Comparison of ENCODE assay signal across 13 mouse cellular contexts in genomic region chr2:144299749-144300669, GRCm38 (mm10). TPM values are rescaled to one million over a fixed set of nuclear protein-coding genes. Genes with fewer than 3 reads are reported as not detected.
A peak's percentile ranks its signal among the peaks of the same experiment; 100 is the strongest.
DNase-seq lines count a peak whose midpoint lies in the region; ATAC-seq and TF ChIP-seq lines count a peak whose summit lies in the region.
"Had no signal": no experiment of that assay in that cellular context is flagged by ENCODE, and none has a peak within 500 bp of the region (broad histone marks: within the 10 kb centered on the region; RNA-seq: fewer than 3 reads in every experiment).

No protein-coding gene starts in this region.

- no peaks in the 10 kb centered on the region for H3K36me3 ChIP-seq in megakaryocyte, embryonic 14.5 days (replicated peaks; ENCODE audit: low read length)
- H3K36me3 ChIP-seq in forebrain, embryonic 12.5 days (replicated peaks), result no peaks in the 10 kb centered on the region
- H3K36me3 ChIP-seq: liver, embryonic 13.5 days had no signal

- peak; percentile 39 for DNase-seq in layer of hippocampus, adult 9-11 months
- no peak for DNase-seq in layer of hippocampus, adult 8-10 months (ENCODE audit: low spot score in 2 of 2)
- DNase-seq in MEL-GATA-1-ER (ENCODE audit: extremely low read depth, low read depth), result peak; percentile 36
- DNase-seq in right cerebral cortex, adult 18-20 months, result no peak
- DNase-seq in thymus, postnatal 4 days, result no peak
- DNase-seq: cerebellum, postnatal 36 days; kidney, adult 11 months; liver, embryonic 13.5 days had no signal

- H3K27ac ChIP-seq in embryonic fibroblast, embryonic 13.5 days (ENCODE audit: insufficient read depth, low read length), result peak overlapping the region; percentile 32
- no peak overlapping the region for H3K27ac ChIP-seq in forebrain, embryonic 12.5 days
- H3K27ac ChIP-seq: liver, embryonic 13.5 days had no signal

- ATAC-seq in forebrain, embryonic 12.5 days (ENCODE audit: low FRiP score), result no peak

- TF ChIP-seq CTCF in embryonic fibroblast, embryonic 13.5 days (IDR thresholded peaks at IDR 0.05; ENCODE audit: borderline replicate concordance, insufficient read depth, low read length), result no peak

- no peak overlapping the region for H3K4me3 ChIP-seq in embryonic fibroblast, embryonic 13.5 days (ENCODE audit: insufficient read depth, low read length)
- peak overlapping the region; percentile 79 for H3K4me3 ChIP-seq in megakaryocyte, embryonic 14.5 days (replicated peaks)
- no peak overlapping the region for H3K4me3 ChIP-seq in forebrain, embryonic 12.5 days (replicated peaks)
- H3K4me3 ChIP-seq: liver, embryonic 13.5 days had no signal

- peaks cover 3% of the 10 kb centered on the region for H3K4me1 ChIP-seq in embryonic fibroblast, embryonic 13.5 days (ENCODE audit: control insufficient read depth, insufficient read depth, low read length)
- peaks cover 55% of the 10 kb centered on the region for H3K4me1 ChIP-seq in megakaryocyte, embryonic 14.5 days
- no peaks in the 10 kb centered on the region for H3K4me1 ChIP-seq in forebrain, embryonic 12.5 days

- no peak for TF ChIP-seq POLR2A in embryonic fibroblast, embryonic 13.5 days (IDR thresholded peaks at IDR 0.05; ENCODE audit: low read depth, low read length)

- H3K9me3 ChIP-seq in megakaryocyte, embryonic 14.5 days, result no peaks in the 10 kb centered on the region
- H3K9me3 ChIP-seq in forebrain, embryonic 12.5 days, result no peaks in the 10 kb centered on the region
- H3K9me3 ChIP-seq: liver, embryonic 13.5 days had no signal

- no peaks in the 10 kb centered on the region for H3K27me3 ChIP-seq in megakaryocyte, embryonic 14.5 days (replicated peaks)
- H3K27me3 ChIP-seq in forebrain, embryonic 12.5 days, result no peaks in the 10 kb centered on the region
- H3K27me3 ChIP-seq: liver, embryonic 13.5 days had no signal

- no peak overlapping the region for H3K9ac ChIP-seq in forebrain, embryonic 12.5 days
- H3K9ac ChIP-seq: liver, embryonic 13.5 days had no signal

- WGBS in forebrain, embryonic 12.5 days, result 85% methylated on average over 9 of the region's 9 CpGs

- H3K4me2 ChIP-seq in forebrain, embryonic 12.5 days, result no peak overlapping the region
- H3K4me2 ChIP-seq: liver, embryonic 13.5 days had no signal

RNA-seq across cellular contexts. Expression of gene Snx5, which starts 29.3 kb away (rescaled TPM):
- 10 to 100 TPM; 70.8 to 85.4 (median 76.0) TPM for total RNA-seq in layer of hippocampus, adult 8-10 months (2022)
- 233 and 284 TPM in 2 replicates for polyA plus RNA-seq in embryonic fibroblast, embryonic 13.5 days (2011; ENCODE audit: insufficient read length, low read depth, missing spikeins)
- 2.7 and 34.2 TPM in 2 replicates for polyA plus RNA-seq in megakaryocyte, embryonic 14.5 days (2012; ENCODE audit: insufficient read depth, low replicate concordance)
- 93.7 and 98.9 TPM in 2 replicates for polyA plus RNA-seq in forebrain, embryonic 12.5 days (2016; fragmentation: Nextera tagmentation; extraction: Ambion mirVana)

RNA-seq across cellular contexts. Expression of gene Mgme1, which starts 29.5 kb away (rescaled TPM):
- 1 to 10 TPM; 4.7 to 6.8 (median 5.5) TPM for total RNA-seq in layer of hippocampus, adult 8-10 months (2022)
- 4.9 and 5.2 TPM in 2 replicates for polyA plus RNA-seq in embryonic fibroblast, embryonic 13.5 days (2011; ENCODE audit: insufficient read length, low read depth, missing spikeins)
- 1.2 TPM in 1 of 2 replicates, not detected in the other for polyA plus RNA-seq in megakaryocyte, embryonic 14.5 days (2012; ENCODE audit: insufficient read depth, low replicate concordance)
- polyA plus RNA-seq in forebrain, embryonic 12.5 days (2016; fragmentation: Nextera tagmentation; extraction: Ambion mirVana), result 17.5 and 17.9 TPM in 2 replicates

RNA-seq across cellular contexts. Expression of gene Ovol2, which starts 31.9 kb away (rescaled TPM):
- 1 to 10 TPM; 1.7 to 3.3 (median 2.3) TPM for total RNA-seq in layer of hippocampus, adult 8-10 months (2022)
- not detected in 2 replicates for polyA plus RNA-seq in embryonic fibroblast, embryonic 13.5 days (2011; ENCODE audit: insufficient read length, low read depth, missing spikeins)
- not detected in 2 replicates for polyA plus RNA-seq in megakaryocyte, embryonic 14.5 days (2012; ENCODE audit: insufficient read depth, low replicate concordance)
- polyA plus RNA-seq in forebrain, embryonic 12.5 days (2016; fragmentation: Nextera tagmentation; extraction: Ambion mirVana), result 0.13 and 0.17 TPM in 2 replicates
- total RNA-seq: gastrocnemius, adult 18-20 months had no signal
- polyA plus RNA-seq: liver, embryonic 13.5 days; neural tube, embryonic 11.5 days had no signal

Comparison
In these comparisons a context has a peak if more than half of its experiments do, and no peak if none do; other contexts are left out.
1. DNase-seq: peak in layer of hippocampus, adult 9-11 months (single experiment) and MEL-GATA-1-ER (single experiment); none in layer of hippocampus, adult 8-10 months (0 of 2), right cerebral cortex, adult 18-20 months (single experiment) and thymus, postnatal 4 days (single experiment).